Mouse (Mus musculus) limb, embryonic 13.5 days (tissue): ENCODE results near the gene Itgb4. TPM values are rescaled to one million over a fixed set of nuclear protein-coding genes. Genes with fewer than 3 reads are reported as not detected.

Source experiments
- polyA plus RNA-seq: library from polyadenylated mRNA; unstranded; fragments of >200 nt; fragmentation: Nextera tagmentation; extraction: Ambion mirVana; gene quantifications from 2 replicates; pipeline ENCODE4 v1.2.1, GENCODE M21; 2015

Itgb4 gene
- polyA plus RNA-seq, 1 experiment from 2014 or later, result 6.3 TPM

Other genes starting within 250 kb of the Itgb4 start
- 22.7 and 31.9 TPM in 2 replicates for gene Tmem94, start 209.3 kb upstream of the Itgb4 start, polyA plus RNA-seq
- gene Caskin2, start 161.1 kb upstream of the Itgb4 start, polyA plus RNA-seq, result 15.5 and 19.4 TPM in 2 replicates
- gene Tsen54, start 160.0 kb upstream of the Itgb4 start, polyA plus RNA-seq, result 32.9 and 33.8 TPM in 2 replicates
- gene Llgl2, start 150.7 kb upstream of the Itgb4 start, polyA plus RNA-seq, result 4.8 and 6.0 TPM in 2 replicates
- gene Myo15b, start 116.3 kb upstream of the Itgb4 start, polyA plus RNA-seq, result 0.15 and 0.24 TPM in 2 replicates
- 6.7 and 8.6 TPM in 2 replicates for gene Smim5, start 74.7 kb upstream of the Itgb4 start, polyA plus RNA-seq
- gene Smim6, start 62.7 kb upstream of the Itgb4 start, polyA plus RNA-seq, result 1.4 TPM in 2 replicates
- gene Sap30bp, start 41.4 kb upstream of the Itgb4 start, polyA plus RNA-seq, result 44.2 and 52.1 TPM in 2 replicates
- 22.3 and 23.7 TPM in 2 replicates for gene Recql5, start 41.2 kb upstream of the Itgb4 start, polyA plus RNA-seq
- 207 and 211 TPM in 2 replicates for gene Galk1, start 38.0 kb downstream of the Itgb4 start, polyA plus RNA-seq
- 2,219 and 2,483 TPM in 2 replicates for gene H3f3b, start 53.3 kb downstream of the Itgb4 start, polyA plus RNA-seq
- 39.4 and 44.8 TPM in 2 replicates for gene Unk, start 55.6 kb downstream of the Itgb4 start, polyA plus RNA-seq
- 2.1 and 2.4 TPM in 2 replicates for gene Unc13d, start 103.3 kb downstream of the Itgb4 start, polyA plus RNA-seq
- gene Wbp2, start 112.3 kb downstream of the Itgb4 start, polyA plus RNA-seq, result 43.1 and 47.9 TPM in 2 replicates
- 15.7 and 15.9 TPM in 2 replicates for gene Trim47, start 152.5 kb downstream of the Itgb4 start, polyA plus RNA-seq
- gene Trim65, start 156.4 kb downstream of the Itgb4 start, polyA plus RNA-seq, result 2.3 and 3.2 TPM in 2 replicates
- 86.0 and 86.3 TPM in 2 replicates for gene Mrpl38, start 164.2 kb downstream of the Itgb4 start, polyA plus RNA-seq
- 48.6 and 48.9 TPM in 2 replicates for gene Fbf1, start 193.5 kb downstream of the Itgb4 start, polyA plus RNA-seq
- 63.3 and 72.1 TPM in 2 replicates for gene Ten1, start 224.1 kb downstream of the Itgb4 start, polyA plus RNA-seq
- 22.0 and 23.5 TPM in 2 replicates for gene Acox1, start 224.3 kb downstream of the Itgb4 start, polyA plus RNA-seq